Mouse (Mus musculus) olfactory bulb, adult 2 months (tissue): ENCODE measurements around the gene Ccdc137. TPM values are rescaled to one million over a fixed set of nuclear protein-coding genes. Genes with fewer than 3 reads are reported as not detected.

ENCODE experiments used
- H3K27ac ChIP-seq: fragments of 200-500 bp; 2 replicates; pipeline ENCODE4 v1.5.1; 2012; ENCODE audit warnings: low read depth, low read length; ENCODE audit not compliant: insufficient read depth
- H3K4me1 ChIP-seq: fragments of 200-500 bp; 2 replicates; pipeline ENCODE4 v1.6.1; 2012; ENCODE audit warnings: low read length; ENCODE audit not compliant: control insufficient read depth, insufficient read depth
- H3K4me3 ChIP-seq: fragments of 200-500 bp; 2 replicates; pipeline ENCODE4 v1.5.1; 2012; ENCODE audit warnings: mild to moderate bottlenecking, low read depth, low read length, moderate library complexity; ENCODE audit not compliant: insufficient read depth
- CTCF ChIP-seq: fragments of 200-500 bp; IDR thresholded peaks from 2 replicates; pipeline ENCODE4 v1.5.1; 2012; ENCODE audit warnings: low read depth, mild to moderate bottlenecking, low read length, moderate library complexity; ENCODE audit not compliant: insufficient read depth
- POLR2A ChIP-seq: fragments of 200-500 bp; IDR thresholded peaks from 2 replicates; pipeline ENCODE4 v1.6.1; 2012; ENCODE audit warnings: mild to moderate bottlenecking, low read depth, low read length, moderate library complexity; ENCODE audit not compliant: insufficient read depth
- WGBS: fragments of 180-500 bp; shearing (Covaris S2); methylation state at CpG from one replicate; pipeline ENCODE4 v1.1.7; 2018; 5-methylcytosine and 5-hydroxymethylcytosine counted together
- polyA plus RNA-seq: library from polyadenylated mRNA; stranded (reverse); fragments of >200 nt; gene quantifications from 2 replicates; pipeline ENCODE4 v1.2.4, GENCODE M21; 2012; ENCODE audit warnings: low replicate concordance; ENCODE audit not compliant: missing spikeins, insufficient read depth, insufficient read length

Gene Ccdc137
- polyA plus RNA-seq, 1 experiment = not detected

- Histone ChIP-seq H3K4me1 (peaks cover 15% of the 10 kb centered on the region), H3K4me3 (peak overlapping the region; percentile 64), H3K27ac (no peak overlapping the region; the same call in 1 of the 2 replicates)
- WGBS = 6% methylated on average over 10 of the region's 10 CpGs
- TF ChIP-seq POLR2A = no peak
- no peak for TF ChIP-seq CTCF
Measured at GRCm38 (mm10) chr11:120485251-120485650, 27.3 kb downstream of the Ccdc137 start.

GRCm38 (mm10) chr11:120488516-120488915, 30.6 kb downstream of the Ccdc137 start:
- Histone ChIP-seq H3K4me1 (peaks cover 29% of the 10 kb centered on the region), H3K4me3 (no peak overlapping the region), H3K27ac (no peak overlapping the region)
- no peak for TF ChIP-seq POLR2A
- TF ChIP-seq CTCF = no peak
- WGBS = 81% methylated on average over 4 of the region's 4 CpGs

DNA sequence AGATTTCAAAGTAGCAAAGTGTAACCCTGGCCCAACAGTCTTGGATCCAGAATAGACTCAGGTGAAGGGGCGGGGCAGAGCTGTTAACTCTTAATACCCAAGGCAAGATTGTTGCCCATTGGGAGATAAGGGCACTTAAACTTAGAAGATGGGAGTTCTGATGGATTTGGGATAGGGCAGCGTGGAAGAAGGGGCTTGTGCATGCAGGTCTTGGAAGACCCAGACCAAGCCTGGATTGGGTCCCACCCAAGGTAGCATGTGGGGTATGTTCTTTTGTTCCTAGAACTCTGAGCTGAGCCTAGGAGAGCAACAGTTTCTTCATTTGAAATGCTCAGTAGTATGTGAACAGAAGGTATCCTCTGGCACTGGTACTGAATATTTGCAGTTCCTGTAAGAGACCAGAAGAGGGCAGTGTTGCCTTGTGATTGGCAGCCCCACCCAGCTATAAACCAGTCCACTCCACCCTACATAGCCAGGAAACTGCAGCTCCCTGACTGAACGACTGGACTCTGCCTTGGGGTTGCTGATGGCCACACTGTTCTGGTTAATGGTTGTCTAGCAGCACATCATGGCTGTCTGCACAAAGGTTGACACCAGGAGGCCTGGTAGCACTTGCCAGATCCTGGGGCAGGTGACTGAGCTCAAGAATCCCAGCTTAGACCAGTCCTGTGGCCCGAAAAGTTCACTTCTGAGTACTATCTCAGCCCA, 31.3 kb downstream of the Ccdc137 start:
- no peak overlapping the region for H3K27ac ChIP-seq
- 64% methylated on average over 4 of the region's 4 CpGs for WGBS
- TF ChIP-seq POLR2A = no peak
- peak; percentile 33; the same call in 1 of the 2 replicates for TF ChIP-seq CTCF

DNA sequence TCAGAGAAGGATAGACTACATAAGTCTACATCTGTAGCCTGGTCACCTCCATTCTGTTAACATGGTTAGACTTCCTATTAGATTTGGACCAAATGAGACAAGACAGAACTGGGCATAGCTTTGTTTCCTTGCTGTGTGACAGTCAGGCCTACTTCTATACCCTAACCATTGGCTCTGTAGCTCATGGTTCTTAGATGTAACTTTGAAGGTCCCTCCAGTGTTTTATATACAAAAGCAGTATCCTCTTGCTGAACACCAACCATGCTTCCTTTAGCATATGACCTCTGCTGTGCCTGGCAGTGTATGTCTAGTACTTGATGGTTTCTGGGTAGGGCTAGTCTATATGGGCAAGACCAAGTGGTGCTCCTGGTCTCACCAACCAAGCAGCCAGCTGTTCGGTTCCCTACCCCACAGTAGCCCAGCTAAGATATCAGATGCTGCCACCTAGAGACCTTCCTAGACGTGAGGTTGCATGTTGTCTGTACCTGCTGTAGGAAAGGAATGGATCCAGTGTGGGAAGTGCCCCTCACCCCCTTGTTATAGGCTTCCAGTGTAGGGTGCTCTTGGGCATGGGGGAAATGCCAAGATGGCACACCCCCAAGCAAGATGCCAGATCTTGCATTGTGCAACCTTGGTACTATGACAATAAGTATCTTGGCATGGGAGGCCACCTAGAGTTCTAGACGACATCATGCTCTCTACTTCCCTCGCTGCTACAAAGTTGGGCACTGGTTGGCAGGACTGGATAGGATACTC, 32.6 kb downstream of the Ccdc137 start:
- 24% methylated on average over 4 of the region's 4 CpGs for WGBS
- Histone ChIP-seq H3K27ac (0 out of 2 replicates have a peak overlapping the region, but pooled peaks have one; percentile 14), H3K4me3 (no peak overlapping the region), H3K4me1 (peaks cover 23% of the 10 kb centered on the region)
- TF ChIP-seq CTCF (no peak), POLR2A (no peak)

More for the DNA sequence above, 31.3 kb downstream of the Ccdc137 start:
- no peak overlapping the region for H3K4me3 ChIP-seq
- H3K4me1 ChIP-seq = peaks cover 23% of the 10 kb centered on the region

- Histone ChIP-seq H3K4me1 (peaks cover 17% of the 10 kb centered on the region), H3K27ac (peak within 1 kb of the TSS; percentile 43; the same call in 1 of the 2 replicates), H3K4me3 (peak within 1 kb of the TSS; percentile 79)
- peak; percentile 17; the same call in 1 of the 2 replicates for TF ChIP-seq POLR2A
- no peak for TF ChIP-seq CTCF
- WGBS = under 1% methylated on average over 35 of the region's 35 CpGs
Measured at GRCm38 (mm10) chr11:120491317-120492023, 33.6 kb downstream of the Ccdc137 start, which contains the start of gene Slc25a10. TSS of gene Slc25a10 (plus strand) at chr11:120491840.

DNA sequence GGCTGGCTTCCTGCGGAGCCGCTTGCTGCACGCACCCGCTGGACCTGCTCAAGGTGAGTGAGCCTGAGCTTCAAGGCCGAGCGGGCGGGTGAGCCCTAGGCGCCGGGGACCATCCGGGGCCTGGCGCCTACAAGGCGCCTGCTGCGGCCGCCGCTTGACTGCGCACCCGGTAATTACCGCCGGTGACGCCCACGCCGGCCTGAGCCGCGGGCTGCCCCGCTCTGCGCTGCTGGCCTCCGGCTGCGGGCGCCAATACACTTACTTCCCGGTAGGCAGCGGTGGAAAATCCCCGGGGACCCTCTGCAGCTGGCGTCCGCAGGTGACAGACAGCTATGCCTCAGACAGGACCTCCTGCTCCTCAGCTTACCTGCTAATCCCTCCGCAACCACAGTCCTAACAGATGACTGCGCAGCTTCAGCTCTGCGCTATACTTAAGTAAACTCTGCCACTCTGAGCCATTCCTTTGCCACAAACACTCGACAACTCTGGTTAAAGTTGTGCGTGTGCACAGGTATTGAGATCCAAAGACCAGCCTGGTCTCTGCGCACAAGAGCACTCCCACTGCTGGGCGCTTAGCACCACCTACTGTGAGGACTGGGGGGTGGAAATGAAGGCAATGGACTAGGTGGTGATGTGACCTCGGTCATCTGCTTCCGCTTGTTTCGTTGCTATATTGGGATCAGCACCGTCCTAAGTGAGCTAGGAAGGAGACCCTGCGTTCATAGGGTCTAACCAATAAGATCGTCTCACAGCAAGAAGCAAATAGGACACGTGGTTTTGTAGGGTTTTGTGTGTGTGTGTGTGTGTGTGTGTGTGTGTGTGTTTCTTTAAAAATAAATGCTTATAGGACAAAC, 34.3 kb downstream of the Ccdc137 start:
- under 1% methylated on average over 48 of the region's 48 CpGs for WGBS
- TF ChIP-seq CTCF = no peak
- TF ChIP-seq POLR2A = no peak
- H3K27ac ChIP-seq = no peak overlapping the region
- H3K4me1 ChIP-seq = peaks cover 17% of the 10 kb centered on the region
- peak overlapping the region; percentile 79 for H3K4me3 ChIP-seq

DNA sequence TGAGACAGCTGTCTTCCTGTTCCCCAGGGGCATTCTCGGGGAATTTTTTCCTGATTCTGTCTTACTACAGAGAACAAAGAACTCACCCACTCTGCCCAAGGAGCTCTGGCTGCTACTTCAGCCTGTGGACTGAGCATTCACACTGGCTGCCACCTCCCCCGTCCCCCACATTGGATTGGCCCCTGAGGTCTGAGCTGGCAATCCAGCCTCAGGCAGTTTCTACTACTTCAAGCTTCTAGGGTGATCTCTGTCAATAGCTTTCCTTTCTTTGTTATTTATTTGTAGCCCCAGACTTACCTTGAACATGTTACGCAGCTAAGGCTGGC, 34.9 kb downstream of the Ccdc137 start:
- Histone ChIP-seq H3K4me1 (peaks cover 17% of the 10 kb centered on the region), H3K27ac (no peak overlapping the region), H3K4me3 (no peak overlapping the region)
- WGBS = 26% methylated on average over 3 of the region's 3 CpGs
- TF ChIP-seq POLR2A (no peak), CTCF (no peak)

GRCm38 (mm10) chr11:120493351-120493750, 35.4 kb downstream of the Ccdc137 start:
- WGBS = 42% methylated on average over 3 of the region's 3 CpGs
- no peak overlapping the region for H3K27ac ChIP-seq
- H3K4me1 ChIP-seq = peaks cover 17% of the 10 kb centered on the region
- no peak overlapping the region for H3K4me3 ChIP-seq
- TF ChIP-seq CTCF = no peak
